In genomic region chr12:113221289-113221688, GRCm38 (mm10) we compare ENCODE assay signal across 10 mouse cellular contexts. TPM values are rescaled to one million over a fixed set of nuclear protein-coding genes. Genes with fewer than 3 reads are reported as not detected.
DNase-seq lines count a peak whose midpoint lies in the region; ATAC-seq and TF ChIP-seq lines count a peak whose summit lies in the region.
"Had no signal": no experiment of that assay in that cellular context is flagged by ENCODE, and none has a peak within 500 bp of the region (broad histone marks: within the 10 kb centered on the region; RNA-seq: fewer than 3 reads in every experiment).

No protein-coding gene starts in this region.

- H3K27me3 ChIP-seq in stomach, postnatal 0 days (ENCODE audit: control insufficient read depth, insufficient read depth, low read length): no peaks in the 10 kb centered on the region
- H3K27me3 ChIP-seq: hindbrain, embryonic 15.5 days had no signal

- no peak overlapping the region for H3K9ac ChIP-seq in stomach, postnatal 0 days (ENCODE audit: low read length)
- H3K9ac ChIP-seq: hindbrain, embryonic 15.5 days had no signal

- intact Hi-C loops in gastrocnemius, adult 2 months (cut with DNase I): loop anchor here (5.0 kb wide), 1 partner anchor 266 kb away; the partner anchor contains the start of gene Adam6b

- no peaks in the 10 kb centered on the region for H3K4me1 ChIP-seq in stomach, postnatal 0 days (replicated peaks; ENCODE audit: control insufficient read depth, insufficient read depth)
- H3K4me1 ChIP-seq: hindbrain, embryonic 15.5 days had no signal

- no peak overlapping the region for H3K27ac ChIP-seq in gastrocnemius, adult 2 months
- H3K27ac ChIP-seq in stomach, postnatal 0 days (replicated peaks): 0 out of 2 replicates have a peak overlapping the region, but pooled peaks have one; percentile 35
- H3K27ac ChIP-seq: hindbrain, embryonic 15.5 days had no signal

- no peaks in the 10 kb centered on the region for H3K36me3 ChIP-seq in stomach, postnatal 0 days (ENCODE audit: control insufficient read depth, insufficient read depth, low read length)
- H3K36me3 ChIP-seq: hindbrain, embryonic 15.5 days had no signal

- ATAC-seq in stomach, postnatal 0 days (ENCODE audit: low FRiP score, low TSS enrichment): 0 out of 2 replicates have a peak, but pooled peaks have one; percentile 16
- ATAC-seq in erythroid progenitor cell, adult 5-6 weeks (replicated peaks; ENCODE audit: low FRiP score, poor library complexity, severe bottlenecking): no peak

- no peak for DNase-seq in gastrocnemius, adult 2 months
- DNase-seq in gastrocnemius, adult 18-20 months (ENCODE audit: low spot score): no peak
- DNase-seq in urinary bladder, adult 2 months (ENCODE audit: low spot score): peak; percentile 41
- DNase-seq in urinary bladder, postnatal 4 days (ENCODE audit: low spot score in 2 of 2): no peak
- peak; percentile 65 to 67 for DNase-seq in kidney, postnatal 4 days
- peak; percentile 43 for DNase-seq in stomach, postnatal 0 days (ENCODE audit: low spot score)
- no peak for DNase-seq in left cerebral cortex, adult 8-10 months (ENCODE audit: low spot score in 2 of 2)

- no peak for TF ChIP-seq EP300 in stomach, postnatal 0 days (optimal IDR thresholded peaks at IDR 0.05)

- H3K4me2 ChIP-seq in stomach, postnatal 0 days (replicated peaks; ENCODE audit: low read depth): no peak overlapping the region
- H3K4me2 ChIP-seq: hindbrain, embryonic 15.5 days had no signal

- WGBS in stomach, postnatal 0 days: 75% methylated on average over 9 of the region's 9 CpGs

- peak; percentile 63 for TF ChIP-seq CTCF in gastrocnemius, adult 2 months (IDR thresholded peaks at IDR 0.05)
- TF ChIP-seq CTCF in stomach, postnatal 0 days (IDR thresholded peaks at IDR 0.05; ENCODE audit: low read depth): peak; percentile 74

- H3K9me3 ChIP-seq in stomach, postnatal 0 days (ENCODE audit: control insufficient read depth, low read length): no peaks in the 10 kb centered on the region
- H3K9me3 ChIP-seq: hindbrain, embryonic 15.5 days had no signal

- H3K4me3 ChIP-seq in gastrocnemius, adult 2 months: no peak overlapping the region
- no peak overlapping the region for H3K4me3 ChIP-seq in stomach, postnatal 0 days (ENCODE audit: low read depth, low read length)
- H3K4me3 ChIP-seq: hindbrain, embryonic 15.5 days had no signal

RNA-seq across cellular contexts. Expression of gene Tmem121, which starts 35.6 kb away (rescaled TPM):
- total RNA-seq in gastrocnemius, adult 2 months (2021): not detected
- total RNA-seq in gastrocnemius, adult 18-20 months (2021): under 1 TPM in 1 of 2 experiments, not detected in 1; 0.14 TPM
- polyA plus RNA-seq in urinary bladder, adult 2 months (2012; rRNA removed): 0.69 and 0.98 TPM in 2 replicates
- 4.2 and 4.6 TPM in 2 replicates for polyA plus RNA-seq in stomach, postnatal 0 days (2015; fragmentation: Nextera tagmentation; extraction: Ambion mirVana)
- not detected in 2 replicates for total RNA-seq in erythroid progenitor cell, adult 5-6 weeks (2015; ENCODE audit: low replicate concordance)
- total RNA-seq in erythroid progenitor cell, adult 5-6 weeks (2017; ENCODE audit: low replicate concordance): not detected in 2 replicates
- 10 to 100 TPM; 21.4 to 23.8 (median 23.1) TPM for total RNA-seq in left cerebral cortex, adult 8-10 months (2022)
- total RNA-seq: neutrophil, adult 5-6 weeks had no signal

Comparison
In these comparisons a context has a peak if more than half of its experiments do, and no peak if none do; other contexts are left out.
1. DNase-seq: peak in urinary bladder, adult 2 months (single experiment), kidney, postnatal 4 days (2 of 2) and stomach, postnatal 0 days (single experiment); none in gastrocnemius, adult 2 months (single experiment), gastrocnemius, adult 18-20 months (single experiment), urinary bladder, postnatal 4 days (0 of 2) and left cerebral cortex, adult 8-10 months (0 of 2).
2. RNA of gene Tmem121, which starts 35.6 kb away (total RNA-seq): 21.4 to 23.8 TPM in left cerebral cortex, adult 8-10 months; 0.14 TPM in gastrocnemius, adult 18-20 months, not detected in gastrocnemius, adult 2 months and not detected in erythroid progenitor cell, adult 5-6 weeks; every median in the first group is over 10 times any median in the second.